Mouse (Mus musculus) liver, postnatal 0 days (tissue): ENCODE data around the gene Myom1. TPM values are rescaled to one million over a fixed set of nuclear protein-coding genes. Genes with fewer than 3 reads are reported as not detected.

Source experiments
- ATAC-seq: fragments of 200-750 bp; cut with Nextera tagmentation; 2 replicates; pipeline ENCODE4 v1.8.0; 2017; ENCODE audit warnings: mild to moderate bottlenecking, moderate library complexity
- DNase-seq: peaks from one replicate; pipeline ENCODE4 v3.0.0-alpha.2; 2016
- H3K27ac ChIP-seq: fragments of 300-500 bp; sonication (generic); 2 replicates; pipeline ENCODE4 v1.5.1; 2014; ENCODE audit warnings: antibody characterized with exemption, moderate library complexity, mild to moderate bottlenecking, low read depth
- H3K27me3 ChIP-seq: fragments of 300-500 bp; sonication (generic); 2 replicates; pipeline ENCODE4 v1.6.1; 2014; ENCODE audit warnings: low read length, control low read depth, mixed read lengths; ENCODE audit not compliant: insufficient read depth
- H3K36me3 ChIP-seq: fragments of 300-500 bp; sonication (generic); replicated peaks from 2 replicates; pipeline ENCODE4 v1.6.1; 2014; ENCODE audit warnings: mild to moderate bottlenecking, control low read depth, low read length, moderate library complexity, mixed read lengths; ENCODE audit not compliant: insufficient read depth
- H3K4me1 ChIP-seq: fragments of 300-500 bp; sonication (generic); 2 replicates; pipeline ENCODE4 v1.6.1; 2014; ENCODE audit warnings: antibody characterized with exemption, mild to moderate bottlenecking, control low read depth; ENCODE audit not compliant: insufficient read depth
- H3K4me2 ChIP-seq: fragments of 300-500 bp; sonication (generic); 2 replicates; pipeline ENCODE4 v1.6.1; 2014; ENCODE audit warnings: low read depth, mild to moderate bottlenecking, low read length, moderate library complexity, mixed read lengths
- H3K4me3 ChIP-seq: fragments of 300-500 bp; sonication (generic); 2 replicates; pipeline ENCODE4 v1.5.1; 2014; ENCODE audit warnings: low read depth, low read length
- H3K9ac ChIP-seq: fragments of 300-500 bp; sonication (generic); replicated peaks from 2 replicates; pipeline ENCODE4 v1.6.1; 2014; ENCODE audit warnings: mild to moderate bottlenecking, moderate library complexity
- H3K9me3 ChIP-seq: fragments of 300-500 bp; sonication (generic); 2 replicates; pipeline ENCODE4 v1.6.1; 2016; ENCODE audit warnings: mild to moderate bottlenecking, control low read depth, low read length, mixed read lengths
- CTCF ChIP-seq: sonication (generic); IDR thresholded peaks from 2 replicates; pipeline ENCODE4 v1.5.1; 2016; ENCODE audit warnings: antibody characterized with exemption, low read depth
- EP300 ChIP-seq: IDR thresholded peaks from 2 replicates; pipeline ENCODE4 v1.6.1; 2016; ENCODE audit warnings: antibody characterized with exemption, low read depth, mild to moderate bottlenecking
- WGBS: fragments of 180-500 bp; shearing (Covaris S2); extraction: QIAGEN DNeasy Blood & Tissue Kit; methylation state at CpG from one replicate; pipeline ENCODE4 v1.1.7; 2014; ENCODE audit not compliant: insufficient replicate concordance; 5-methylcytosine and 5-hydroxymethylcytosine counted together
- polyA plus RNA-seq: library from polyadenylated mRNA; unstranded; fragments of >200 nt; fragmentation: Nextera tagmentation; extraction: Ambion mirVana; gene quantifications from 2 replicates; pipeline ENCODE4 v1.2.1, GENCODE M21; 2015

Myom1 gene
- polyA plus RNA-seq, 1 experiment from 2014 or later: 2.1 TPM

- no peak for TF ChIP-seq CTCF
- no peak for TF ChIP-seq EP300
- Histone ChIP-seq H3K4me3 (no peak overlapping the region), H3K4me1 (peaks cover 29% of the 10 kb centered on the region), H3K27ac (peak overlapping the region; percentile 74), H3K36me3 (no peaks in the 10 kb centered on the region), H3K4me2 (no peak overlapping the region), H3K27me3 (no peaks in the 10 kb centered on the region), H3K9me3 (no peaks in the 10 kb centered on the region), H3K9ac (no peak overlapping the region)
- no peak for DNase-seq
- 63% methylated on average over 8 of the region's 8 CpGs for WGBS
- peak; percentile 22; the same call in 1 of the 2 replicates for ATAC-seq
These were observed 94.2 kb downstream of the Myom1 start for GRCm38 (mm10) chr17:71096557-71097208.

GRCm38 (mm10) chr17:71097209-71097597 lies 94.8 kb downstream of the Myom1 start:
- Histone ChIP-seq H3K9ac (no peak overlapping the region), H3K27me3 (no peaks in the 10 kb centered on the region), H3K9me3 (no peaks in the 10 kb centered on the region), H3K4me2 (no peak overlapping the region), H3K4me1 (peaks cover 30% of the 10 kb centered on the region), H3K36me3 (no peaks in the 10 kb centered on the region), H3K4me3 (no peak overlapping the region), H3K27ac (peak overlapping the region; percentile 74)
- TF ChIP-seq CTCF (no peak), EP300 (peak; percentile 38; the same call in 1 of the 2 replicates)
- ATAC-seq (peak; percentile 71), DNase-seq (peak; percentile 43)
- WGBS: 57% methylated on average over 6 of the region's 6 CpGs

DNA sequence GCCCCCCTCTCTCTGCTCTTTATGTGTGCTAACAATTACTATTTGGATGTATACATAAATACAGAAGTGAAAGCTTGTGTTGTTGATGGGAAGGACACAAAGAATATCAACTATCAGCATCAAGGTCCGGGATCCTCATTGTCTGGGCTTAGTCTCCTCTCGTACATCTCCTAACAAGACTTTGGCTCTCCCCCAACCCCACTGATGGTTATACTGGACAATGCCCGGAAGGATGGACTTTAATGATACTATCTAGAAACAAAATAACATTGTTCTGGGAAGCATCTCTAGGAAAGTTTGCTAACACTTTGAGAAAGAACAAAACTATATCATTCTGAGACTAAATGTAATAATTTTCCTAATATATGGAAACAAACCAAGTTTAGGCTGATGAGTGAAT lies 96.2 kb downstream of the Myom1 start:
- H3K9me3 ChIP-seq: no peaks in the 10 kb centered on the region
- H3K4me3 ChIP-seq: no peak overlapping the region
- no peaks in the 10 kb centered on the region for H3K27me3 ChIP-seq
- no peaks in the 10 kb centered on the region for H3K36me3 ChIP-seq
- no peak for TF ChIP-seq CTCF
- TF ChIP-seq EP300: no peak
- 80% methylated on average over 3 of the region's 3 CpGs for WGBS
- DNase-seq (no peak), ATAC-seq (no peak)
- no peak overlapping the region for H3K4me2 ChIP-seq
- peaks cover 32% of the 10 kb centered on the region for H3K4me1 ChIP-seq
- no peak overlapping the region for H3K27ac ChIP-seq
- H3K9ac ChIP-seq: no peak overlapping the region

DNA sequence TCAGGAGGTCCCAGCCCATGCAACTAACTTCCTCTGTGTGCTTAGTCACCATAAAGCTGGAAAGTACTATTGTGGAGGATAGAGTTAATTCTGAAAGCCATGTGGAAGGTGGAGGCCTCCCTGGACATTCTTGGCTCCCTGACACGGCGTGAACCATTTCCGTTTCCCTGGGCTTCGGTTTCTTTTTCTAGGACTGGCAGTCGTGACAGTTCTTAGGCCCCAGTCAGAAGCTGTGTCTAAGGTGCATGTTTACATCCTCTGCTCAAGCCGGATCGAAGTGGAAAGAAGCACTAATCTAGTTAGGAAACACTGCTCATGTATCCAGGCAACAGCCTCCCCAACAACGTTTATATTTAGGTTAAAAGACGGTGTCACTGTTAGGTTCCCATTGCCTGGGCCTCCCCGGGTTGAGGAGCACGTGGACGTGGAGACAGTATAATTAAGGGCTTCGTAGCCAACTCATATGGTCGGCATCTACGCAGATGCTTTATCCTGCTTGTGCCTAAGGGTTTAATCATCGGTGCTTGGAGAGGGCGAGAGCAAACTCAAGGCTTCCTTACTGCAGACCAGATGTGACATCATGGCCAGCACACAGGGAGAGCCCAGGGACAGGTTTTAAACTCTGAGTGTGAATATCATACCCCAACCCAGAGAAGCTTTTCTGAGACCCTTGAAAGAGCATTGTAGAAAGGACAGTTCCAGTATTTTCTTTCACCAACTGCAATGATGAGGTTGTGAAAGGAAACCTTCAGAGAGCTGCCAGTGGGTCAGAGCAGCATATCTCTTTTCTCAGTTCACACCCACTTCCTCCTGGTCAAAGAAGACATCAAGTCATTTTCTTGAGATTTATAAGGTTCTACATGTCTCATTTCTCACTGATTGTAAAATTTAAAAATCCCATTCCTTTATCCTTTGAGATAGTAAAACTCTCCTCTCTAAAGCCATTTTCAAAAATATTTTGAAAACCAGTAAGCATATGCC lies 100.4 kb downstream of the Myom1 start:
- H3K27ac ChIP-seq: peak overlapping the region; percentile 35
- WGBS: 39% methylated on average over 17 of the region's 17 CpGs
- ATAC-seq: peak; percentile 41

GRCm38 (mm10) chr17:71105297-71105696 lies 102.9 kb downstream of the Myom1 start:
- DNase-seq: no peak
- peaks cover 12% of the 10 kb centered on the region; the same call in 1 of the 2 replicates for H3K4me1 ChIP-seq
- no peak for TF ChIP-seq EP300
- TF ChIP-seq CTCF: no peak
- no peak overlapping the region for H3K9ac ChIP-seq
- H3K4me2 ChIP-seq: no peak overlapping the region
- H3K36me3 ChIP-seq: no peaks in the 10 kb centered on the region
- ATAC-seq: no peak
- no peaks in the 10 kb centered on the region for H3K27me3 ChIP-seq
- no peak overlapping the region for H3K27ac ChIP-seq
- no peak overlapping the region for H3K4me3 ChIP-seq
- WGBS: 85% methylated on average over 7 of the region's 7 CpGs
- no peaks in the 10 kb centered on the region for H3K9me3 ChIP-seq

More for the DNA sequence above, 100.4 kb downstream of the Myom1 start:
- Histone ChIP-seq H3K36me3 (no peaks in the 10 kb centered on the region), H3K9ac (no peak overlapping the region; the same call in 1 of the 2 replicates), H3K4me3 (no peak overlapping the region), H3K4me2 (no peak overlapping the region), H3K9me3 (no peaks in the 10 kb centered on the region), H3K4me1 (peaks cover 12% of the 10 kb centered on the region; the same call in 1 of the 2 replicates), H3K27me3 (no peaks in the 10 kb centered on the region)
- TF ChIP-seq EP300 (no peak), CTCF (no peak)
- no peak for DNase-seq

DNA sequence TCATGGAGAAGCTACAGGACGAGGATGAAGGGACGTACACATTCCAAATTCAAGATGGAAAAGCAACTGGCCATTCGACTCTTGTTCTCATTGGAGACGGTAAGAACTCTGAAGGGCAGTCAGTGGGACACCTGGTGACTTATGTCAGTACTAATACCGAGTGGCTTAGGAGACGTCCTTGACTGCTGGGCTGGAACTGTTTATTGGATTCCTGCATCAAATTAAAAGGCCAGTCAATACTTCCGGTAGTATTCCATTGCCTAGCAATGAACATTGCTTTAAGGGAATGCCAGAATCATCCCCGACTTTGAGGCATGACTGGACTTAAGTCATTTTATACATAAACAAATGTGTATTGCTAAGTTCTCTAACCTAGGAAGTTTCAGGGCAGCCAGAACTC lies 103.8 kb downstream of the Myom1 start:
- ATAC-seq (no peak), DNase-seq (no peak)
- TF ChIP-seq CTCF: no peak
- TF ChIP-seq EP300: no peak
- Histone ChIP-seq H3K36me3 (no peaks in the 10 kb centered on the region), H3K4me2 (no peak overlapping the region), H3K4me3 (no peak overlapping the region), H3K9me3 (no peaks in the 10 kb centered on the region), H3K4me1 (peaks cover 12% of the 10 kb centered on the region; the same call in 1 of the 2 replicates), H3K9ac (no peak overlapping the region), H3K27ac (no peak overlapping the region), H3K27me3 (no peaks in the 10 kb centered on the region)
- 84% methylated on average over 8 of the region's 8 CpGs for WGBS
